Mouse (Mus musculus) thymus, postnatal 25 days (tissue): ENCODE data around the gene Pi4k2a.
A peak's percentile ranks its signal among the peaks of the same experiment; 100 is the strongest.

Source experiments
- DNase-seq: peaks from one replicate; pipeline ENCODE4 v3.0.0; 2022

Pi4k2a gene

DNA sequence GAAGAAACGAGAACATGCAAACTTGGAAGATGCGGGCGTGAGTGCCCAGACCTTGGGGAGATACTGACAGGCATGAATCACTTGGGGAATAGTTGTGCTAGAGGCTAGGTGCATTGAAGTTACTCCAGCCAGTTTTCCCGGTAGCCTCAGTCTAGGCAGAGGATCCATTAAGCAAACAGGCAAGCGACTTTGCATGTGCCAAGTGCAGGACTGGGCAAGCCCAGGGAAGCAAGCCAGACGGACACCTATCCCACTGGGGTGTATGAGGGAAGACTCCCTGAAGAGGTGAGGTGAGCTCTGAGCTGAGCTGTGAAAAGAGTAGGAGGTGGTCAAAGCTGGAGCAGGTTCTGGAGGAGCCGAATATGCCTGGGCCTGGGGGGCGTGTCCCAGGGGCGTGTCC lies 77.2 kb downstream of the Pi4k2a start:
- DNase-seq: no peak

DNA sequence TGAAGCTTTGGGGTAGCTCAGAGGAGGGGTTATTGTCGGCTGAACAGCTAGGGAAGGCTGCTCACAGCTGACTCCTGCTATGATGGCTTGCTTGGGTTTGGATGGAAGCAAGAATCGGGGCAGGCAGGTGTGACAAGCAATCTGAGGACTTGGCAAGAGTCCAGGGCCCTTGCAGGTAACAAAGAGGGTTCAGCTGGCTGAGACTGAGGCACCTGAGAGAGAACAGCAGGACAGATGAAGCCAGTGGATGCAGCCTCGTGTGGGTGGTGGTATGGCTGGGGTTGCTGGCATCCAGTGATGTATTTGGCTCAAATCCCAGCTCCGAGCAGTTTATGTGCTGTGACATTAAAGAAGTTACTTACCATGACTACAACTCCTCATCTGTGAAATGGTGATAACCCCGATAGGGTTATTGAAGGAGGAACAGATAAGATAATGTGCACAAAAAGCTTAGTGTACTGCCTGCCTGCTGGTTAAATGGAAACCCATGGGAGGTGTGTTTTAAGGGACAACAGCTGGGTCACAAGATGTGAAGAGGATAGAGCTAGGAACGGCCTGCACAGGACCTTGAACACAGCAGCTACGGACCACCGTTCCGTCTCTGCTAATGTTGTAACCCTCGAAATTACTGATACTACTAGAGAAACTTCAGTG lies 79.2 kb downstream of the Pi4k2a start:
- no peak for DNase-seq

DNA sequence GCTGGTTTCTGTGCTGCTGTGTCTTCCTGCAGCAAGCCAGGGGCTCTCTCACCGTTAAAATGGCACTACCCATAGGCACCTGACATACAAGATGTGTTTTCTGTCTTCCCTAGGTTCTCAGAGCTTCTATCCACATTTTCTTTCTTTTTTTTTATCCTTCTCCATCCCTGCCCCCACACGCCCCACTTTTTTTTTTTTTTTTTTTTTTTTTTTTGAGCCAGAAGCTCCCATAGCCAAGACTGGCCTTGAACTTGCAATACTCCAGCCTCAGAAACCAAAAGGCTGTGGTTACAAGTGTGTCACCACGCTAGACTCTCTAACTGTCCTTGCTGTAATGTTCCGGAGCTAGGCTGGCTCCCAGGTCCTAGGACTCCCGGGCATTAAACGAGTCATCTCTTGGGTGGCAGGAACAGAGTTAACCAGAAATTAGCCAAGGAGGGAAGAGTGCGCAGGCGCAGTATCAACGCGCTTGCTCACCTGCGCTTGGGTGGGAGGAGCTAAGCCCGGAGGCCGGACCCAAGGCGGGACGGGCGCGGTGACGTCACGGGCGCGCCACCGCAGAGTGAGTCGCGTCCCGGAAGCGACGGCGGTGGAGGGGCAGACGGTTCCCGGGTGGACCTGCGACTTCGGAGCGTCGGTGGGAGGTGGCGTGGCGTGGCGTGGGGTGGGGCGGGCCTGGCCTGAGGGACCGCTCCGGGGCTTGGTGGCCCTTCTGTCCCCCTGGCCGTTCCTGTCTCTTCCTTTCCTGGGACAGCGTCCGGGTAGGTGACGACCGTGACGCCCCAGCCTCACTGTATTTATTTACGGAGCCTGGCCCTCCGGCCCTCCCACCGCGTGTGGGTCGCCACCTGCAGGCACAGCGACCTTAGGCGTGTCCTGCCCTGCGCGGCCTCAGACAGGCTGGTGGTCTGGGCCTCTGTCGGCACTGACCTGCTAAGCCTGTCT lies 80.0 kb downstream of the Pi4k2a start:
- peak; percentile 96 for DNase-seq
